Mouse (Mus musculus) heart, embryonic 13.5 days (tissue): ENCODE data around the gene Ttc7b. TPM values are rescaled to one million over a fixed set of nuclear protein-coding genes. Genes with fewer than 3 reads are reported as not detected.

Source experiments
- ATAC-seq: fragments of 200-750 bp; cut with Nextera tagmentation; 2 replicates; pipeline ENCODE4 v1.8.0; 2017; ENCODE audit warnings: moderate TSS enrichment; ENCODE audit not compliant: insufficient number of reproducible peaks, low FRiP score, low TSS enrichment; ENCODE audit errors: extremely low read depth
- H3K27ac ChIP-seq: fragments of 300-500 bp; sonication (generic); replicated peaks from 2 replicates; pipeline ENCODE4 v1.5.1; 2015; ENCODE audit warnings: moderate library complexity, mild to moderate bottlenecking, inconsistent platforms
- H3K27me3 ChIP-seq: fragments of 300-500 bp; sonication (generic); replicated peaks from 2 replicates; pipeline ENCODE4 v1.6.1; 2015; ENCODE audit warnings: mild to moderate bottlenecking, inconsistent platforms
- H3K36me3 ChIP-seq: fragments of 300-500 bp; sonication (generic); 2 replicates; pipeline ENCODE4 v1.6.1; 2015; ENCODE audit warnings: mild to moderate bottlenecking, inconsistent platforms
- H3K4me1 ChIP-seq: fragments of 300-500 bp; sonication (generic); 2 replicates; pipeline ENCODE4 v1.6.1; 2015; ENCODE audit warnings: inconsistent platforms
- H3K4me2 ChIP-seq: fragments of 300-500 bp; sonication (generic); 2 replicates; pipeline ENCODE4 v1.6.1; 2015; ENCODE audit warnings: inconsistent platforms, mild to moderate bottlenecking, moderate library complexity
- H3K4me3 ChIP-seq: fragments of 300-500 bp; sonication (generic); 2 replicates; pipeline ENCODE4 v1.5.1; 2015; ENCODE audit warnings: moderate library complexity, mild to moderate bottlenecking, inconsistent platforms
- H3K9ac ChIP-seq: fragments of 300-500 bp; sonication (generic); 2 replicates; pipeline ENCODE4 v1.6.1; 2015; ENCODE audit warnings: inconsistent platforms, mild to moderate bottlenecking, moderate library complexity
- H3K9me3 ChIP-seq: fragments of 300-500 bp; sonication (generic); 2 replicates; pipeline ENCODE4 v1.6.1; 2016; ENCODE audit warnings: inconsistent platforms
- WGBS: fragments of 180-500 bp; shearing (Covaris S2); methylation state at CpG from one replicate; pipeline ENCODE4 v1.1.7; 2015; ENCODE audit warnings: mixed read lengths; 5-methylcytosine and 5-hydroxymethylcytosine counted together
- polyA plus RNA-seq: library from polyadenylated mRNA; unstranded; fragments of >200 nt; fragmentation: Nextera tagmentation; extraction: Ambion mirVana; gene quantifications from 2 replicates; pipeline ENCODE4 v1.2.1, GENCODE M21; 2015

Ttc7b gene
- polyA plus RNA-seq, 1 experiment from 2014 or later = 6.5 TPM

- Histone ChIP-seq H3K4me2 (no peak overlapping the region), H3K4me1 (peaks cover 29% of the 10 kb centered on the region), H3K27ac (no peak overlapping the region), H3K9ac (no peak overlapping the region), H3K27me3 (no peaks in the 10 kb centered on the region), H3K36me3 (no peaks in the 10 kb centered on the region), H3K9me3 (no peaks in the 10 kb centered on the region), H3K4me3 (no peak overlapping the region)
- 88% methylated on average over 6 of the region's 6 CpGs for WGBS
- no peak for ATAC-seq
These were observed 91.1 kb downstream of the Ttc7b start for GRCm38 (mm10) chr12:100429414-100430114.

- no peaks in the 10 kb centered on the region for H3K27me3 ChIP-seq
- H3K4me3 ChIP-seq = no peak overlapping the region
- no peak overlapping the region for H3K9ac ChIP-seq
- H3K36me3 ChIP-seq = no peaks in the 10 kb centered on the region
- WGBS = 77% methylated on average over 4 of the region's 4 CpGs
- no peak overlapping the region for H3K27ac ChIP-seq
- no peaks in the 10 kb centered on the region for H3K9me3 ChIP-seq
- ATAC-seq = no peak
- peaks cover 29% of the 10 kb centered on the region for H3K4me1 ChIP-seq
- H3K4me2 ChIP-seq = no peak overlapping the region
These were observed 92.4 kb downstream of the Ttc7b start for GRCm38 (mm10) chr12:100428183-100428582.

DNA sequence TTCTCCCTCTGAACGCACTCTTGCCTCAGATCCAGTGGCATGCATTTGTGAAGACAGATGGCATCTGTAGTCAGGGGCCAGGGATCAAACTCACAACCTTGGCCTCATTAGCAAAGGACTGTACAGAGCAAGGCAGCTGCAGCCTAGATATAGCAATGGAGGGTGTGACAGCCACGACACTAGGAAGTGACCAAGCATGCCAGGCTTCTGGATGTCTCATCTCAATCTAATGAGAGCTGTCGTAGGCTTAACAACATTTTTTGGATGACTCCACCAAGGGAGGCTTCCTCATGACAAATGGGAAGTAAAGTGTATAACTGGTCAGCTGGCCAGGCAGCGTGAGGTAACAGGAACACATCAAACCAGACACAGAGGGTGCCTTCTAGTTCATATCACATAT, 94.4 kb downstream of the Ttc7b start:
- Histone ChIP-seq H3K27ac (no peak overlapping the region; the same call in 1 of the 2 replicates), H3K9ac (no peak overlapping the region), H3K9me3 (no peaks in the 10 kb centered on the region), H3K4me2 (no peak overlapping the region), H3K27me3 (no peaks in the 10 kb centered on the region), H3K4me1 (peaks cover 40% of the 10 kb centered on the region), H3K4me3 (no peak overlapping the region), H3K36me3 (no peaks in the 10 kb centered on the region)
- 43% methylated on average over 4 of the region's 4 CpGs for WGBS
- ATAC-seq = no peak

GRCm38 (mm10) chr12:100425028-100425427, 95.6 kb downstream of the Ttc7b start:
- Histone ChIP-seq H3K36me3 (no peaks in the 10 kb centered on the region), H3K27me3 (no peaks in the 10 kb centered on the region), H3K4me1 (peaks cover 47% of the 10 kb centered on the region), H3K9ac (no peak overlapping the region), H3K4me3 (no peak overlapping the region), H3K4me2 (no peak overlapping the region), H3K9me3 (no peaks in the 10 kb centered on the region), H3K27ac (no peak overlapping the region)
- whole genome bisulfite sequencing = 82% methylated on average over 6 of the region's 6 CpGs
- ATAC-seq = no peak

DNA sequence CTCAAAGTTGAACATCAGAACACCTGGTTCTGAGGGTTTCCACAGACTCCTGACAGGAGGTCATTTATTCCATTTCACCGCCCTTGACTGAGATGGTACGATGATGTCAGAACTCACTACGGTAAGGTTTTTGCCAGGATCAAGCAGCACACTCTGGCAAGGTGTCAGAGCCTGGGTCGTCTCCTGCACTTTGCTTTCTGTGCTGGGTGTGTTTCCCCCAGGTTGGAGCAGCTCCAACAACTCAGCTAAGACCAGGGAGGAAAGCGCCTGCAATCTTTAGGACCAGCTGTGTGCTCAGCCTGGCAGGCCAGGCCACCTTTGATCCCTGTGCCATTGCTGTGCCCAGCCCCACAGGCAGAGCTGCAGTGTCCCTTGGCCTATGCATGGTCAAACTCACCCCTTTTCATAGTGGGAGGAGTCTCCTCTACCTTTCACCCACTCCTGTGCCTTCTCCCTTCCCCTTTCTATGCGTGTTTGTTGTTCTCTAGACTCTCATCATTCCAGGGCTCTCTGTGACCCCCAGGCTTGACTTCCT, 98.3 kb downstream of the Ttc7b start:
- Histone ChIP-seq H3K4me1 (peaks cover 50% of the 10 kb centered on the region), H3K4me3 (no peak overlapping the region), H3K9ac (no peak overlapping the region), H3K4me2 (no peak overlapping the region), H3K27ac (peak overlapping the region; percentile 39; the same call in 1 of the 2 replicates), H3K9me3 (no peaks in the 10 kb centered on the region), H3K27me3 (no peaks in the 10 kb centered on the region), H3K36me3 (no peaks in the 10 kb centered on the region)
- WGBS = 54% methylated on average over 6 of the region's 6 CpGs
- no peak for ATAC-seq

- Histone ChIP-seq H3K36me3 (no peaks in the 10 kb centered on the region), H3K27me3 (no peaks in the 10 kb centered on the region), H3K9ac (no peak overlapping the region), H3K9me3 (no peaks in the 10 kb centered on the region), H3K4me2 (no peak overlapping the region), H3K4me3 (no peak overlapping the region), H3K4me1 (peaks cover 43% of the 10 kb centered on the region), H3K27ac (no peak overlapping the region)
- 65% methylated on average over 6 of the region's 6 CpGs for WGBS
- no peak for ATAC-seq
These were observed 99.1 kb downstream of the Ttc7b start for GRCm38 (mm10) chr12:100421538-100421937.

- 0 out of 2 replicates have a peak overlapping the region, but pooled peaks have one; percentile 2 for H3K27ac ChIP-seq
- no peaks in the 10 kb centered on the region for H3K27me3 ChIP-seq
- H3K4me1 ChIP-seq = peaks cover 38% of the 10 kb centered on the region
- no peak overlapping the region for H3K4me2 ChIP-seq
- H3K9ac ChIP-seq = no peak overlapping the region
- H3K9me3 ChIP-seq = no peaks in the 10 kb centered on the region
- no peak; the same call in 1 of the 2 replicates for ATAC-seq
- no peak overlapping the region for H3K4me3 ChIP-seq
- 57% methylated on average over 6 of the region's 6 CpGs for WGBS
- no peaks in the 10 kb centered on the region; the same call in 1 of the 2 replicates for H3K36me3 ChIP-seq
These were observed 99.7 kb downstream of the Ttc7b start for GRCm38 (mm10) chr12:100420903-100421302.

DNA sequence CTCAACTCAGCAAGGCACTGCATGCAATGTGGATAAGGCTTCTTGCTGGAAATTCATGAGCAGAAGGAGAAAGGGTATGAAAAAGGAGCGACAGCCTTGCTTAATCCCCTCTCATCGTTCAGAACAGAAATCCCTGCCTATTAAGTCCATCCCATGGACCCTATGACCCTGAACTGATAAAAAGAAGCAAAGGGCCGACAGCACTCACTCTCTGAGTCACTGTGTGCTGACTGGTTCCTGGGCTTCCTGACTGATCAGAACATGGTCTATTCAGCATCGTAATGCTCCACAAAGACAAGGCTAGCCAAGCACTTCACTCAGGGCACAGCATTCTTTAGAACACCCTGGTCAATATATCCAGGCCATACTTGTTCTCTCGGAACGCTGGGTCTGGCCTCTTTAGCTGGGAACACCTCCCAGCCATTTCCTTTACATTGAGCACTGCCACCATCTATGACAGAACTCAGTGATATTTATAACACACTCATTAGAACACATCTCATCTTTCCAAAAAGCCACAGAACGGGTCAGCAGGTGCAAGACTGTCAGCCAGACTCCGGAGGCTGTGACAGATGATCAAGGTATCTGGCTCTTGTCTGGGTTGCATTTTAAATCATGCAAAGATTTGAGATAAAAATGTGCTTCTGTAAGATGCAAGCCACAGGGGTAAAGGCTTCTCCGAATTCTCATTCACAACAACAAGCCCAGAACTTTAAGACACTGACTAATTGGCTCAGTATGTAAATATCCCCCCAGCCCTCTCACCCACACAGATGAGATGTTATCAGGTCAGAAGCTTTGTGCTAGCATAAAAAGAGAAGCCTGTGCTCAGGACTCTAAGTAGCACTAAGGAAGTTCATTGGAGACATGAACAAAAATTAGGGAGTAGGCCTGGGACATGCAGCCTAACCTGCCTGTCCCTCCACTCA, 100.4 kb downstream of the Ttc7b start:
- H3K4me3 ChIP-seq = no peak overlapping the region
- no peak overlapping the region for H3K4me2 ChIP-seq
- WGBS = 57% methylated on average over 9 of the region's 9 CpGs
- no peaks in the 10 kb centered on the region; the same call in 1 of the 2 replicates for H3K36me3 ChIP-seq
- no peak overlapping the region for H3K27ac ChIP-seq
- H3K9me3 ChIP-seq = no peaks in the 10 kb centered on the region
- H3K27me3 ChIP-seq = no peaks in the 10 kb centered on the region
- no peak overlapping the region for H3K9ac ChIP-seq
- no peak for ATAC-seq
- peaks cover 37% of the 10 kb centered on the region for H3K4me1 ChIP-seq

- 62% methylated on average over 6 of the region's 6 CpGs for WGBS
- no peaks in the 10 kb centered on the region for H3K9me3 ChIP-seq
- no peak overlapping the region for H3K4me3 ChIP-seq
- no peak overlapping the region for H3K27ac ChIP-seq
- H3K4me1 ChIP-seq = peaks cover 28% of the 10 kb centered on the region
- no peak for ATAC-seq
- no peak overlapping the region for H3K9ac ChIP-seq
- H3K27me3 ChIP-seq = no peaks in the 10 kb centered on the region
- H3K36me3 ChIP-seq = peaks cover 27% of the 10 kb centered on the region
- no peak overlapping the region for H3K4me2 ChIP-seq
These were observed 104.8 kb downstream of the Ttc7b start for GRCm38 (mm10) chr12:100415802-100416201.

DNA sequence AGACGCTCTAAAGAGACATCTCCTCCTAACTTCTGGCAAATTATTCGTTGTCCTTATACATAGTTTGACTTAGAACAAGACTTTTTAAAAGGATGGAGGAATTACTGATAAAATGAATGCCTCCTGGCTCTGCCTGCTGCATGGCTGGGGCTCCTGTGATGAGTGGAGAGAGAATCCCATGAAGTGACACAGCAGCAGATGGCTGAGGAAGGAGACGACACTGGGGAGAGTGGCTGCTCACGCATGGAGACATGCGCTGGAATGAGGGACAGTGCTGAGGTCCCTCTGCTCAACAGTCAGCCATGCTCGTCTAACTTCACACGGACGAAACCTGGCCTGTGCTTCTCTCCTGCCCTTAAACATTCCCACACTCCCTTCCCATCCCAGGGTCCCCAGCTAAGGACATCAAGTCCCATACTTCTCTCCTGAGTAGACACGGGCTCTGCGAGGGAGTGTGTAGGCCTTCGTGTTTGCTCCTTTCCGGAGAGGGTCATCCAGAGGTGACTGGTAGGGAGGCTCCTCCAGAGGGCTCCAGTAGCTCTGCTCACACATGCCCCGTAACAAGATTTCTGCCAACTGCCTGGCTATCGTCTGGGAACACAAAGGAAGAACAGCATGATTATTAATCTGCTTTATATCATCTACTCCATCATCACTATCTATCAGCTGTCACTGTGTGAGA, 105.8 kb downstream of the Ttc7b start:
- Histone ChIP-seq H3K9me3 (no peaks in the 10 kb centered on the region), H3K36me3 (peaks cover 27% of the 10 kb centered on the region), H3K27me3 (no peaks in the 10 kb centered on the region), H3K4me1 (peaks cover 19% of the 10 kb centered on the region), H3K4me3 (no peak overlapping the region), H3K9ac (peak overlapping the region; percentile 33; the same call in 1 of the 2 replicates), H3K27ac (no peak overlapping the region; the same call in 1 of the 2 replicates), H3K4me2 (no peak overlapping the region)
- WGBS = 57% methylated on average over 14 of the region's 14 CpGs
- ATAC-seq = no peak

DNA sequence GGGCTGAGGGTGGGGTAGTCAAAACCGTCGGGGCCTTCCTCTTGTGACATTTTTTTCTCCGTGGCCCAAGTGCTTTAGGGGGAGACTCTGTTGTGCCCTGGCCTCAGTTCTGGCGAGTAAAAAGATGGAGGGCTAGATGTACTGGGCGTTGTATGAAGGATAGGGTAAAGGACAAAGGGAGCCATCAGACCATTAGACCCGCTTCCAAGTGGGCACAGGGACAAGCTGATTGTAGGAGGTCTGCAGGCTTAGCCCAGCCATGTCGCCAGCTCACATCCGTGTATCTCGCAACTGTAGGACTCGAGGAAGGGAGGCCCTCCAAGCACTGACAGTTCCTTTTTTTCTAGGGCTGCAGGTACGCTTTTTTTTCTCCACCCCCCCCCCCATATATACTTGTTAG, 111.9 kb downstream of the Ttc7b start:
- no peaks in the 10 kb centered on the region for H3K9me3 ChIP-seq
- peaks cover 14% of the 10 kb centered on the region for H3K4me1 ChIP-seq
- H3K4me2 ChIP-seq = no peak overlapping the region
- H3K27me3 ChIP-seq = no peaks in the 10 kb centered on the region
- H3K36me3 ChIP-seq = peaks cover 34% of the 10 kb centered on the region
- no peak for ATAC-seq
- H3K9ac ChIP-seq = no peak overlapping the region
- H3K27ac ChIP-seq = no peak overlapping the region
- H3K4me3 ChIP-seq = no peak overlapping the region
- 80% methylated on average over 11 of the region's 11 CpGs for WGBS
